Mouse (Mus musculus) forebrain, embryonic 13.5 days (tissue): ENCODE measurements around the gene Shisa6. TPM values are rescaled to one million over a fixed set of nuclear protein-coding genes. Genes with fewer than 3 reads are reported as not detected.

Experiments
- ATAC-seq: fragments of 200-750 bp; cut with Nextera tagmentation; 2 replicates; pipeline ENCODE4 v1.8.0; 2017
- H3K27ac ChIP-seq: fragments of 300-500 bp; sonication (generic); 2 replicates; pipeline ENCODE4 v1.5.1; 2015; ENCODE audit warnings: inconsistent platforms, mild to moderate bottlenecking, moderate library complexity
- H3K27me3 ChIP-seq: fragments of 300-500 bp; sonication (generic); 2 replicates; pipeline ENCODE4 v1.6.1; 2015; ENCODE audit warnings: mild to moderate bottlenecking, inconsistent platforms
- H3K36me3 ChIP-seq: fragments of 300-500 bp; sonication (generic); 2 replicates; pipeline ENCODE4 v1.6.1; 2015; ENCODE audit warnings: mild to moderate bottlenecking, inconsistent platforms; ENCODE audit not compliant: poor library complexity, severe bottlenecking
- H3K4me1 ChIP-seq: fragments of 300-500 bp; sonication (generic); 2 replicates; pipeline ENCODE4 v1.6.1; 2015; ENCODE audit warnings: inconsistent platforms
- H3K4me2 ChIP-seq: fragments of 300-500 bp; sonication (generic); 2 replicates; pipeline ENCODE4 v1.6.1; 2015; ENCODE audit warnings: inconsistent platforms, mild to moderate bottlenecking, moderate library complexity
- H3K4me3 ChIP-seq: fragments of 300-500 bp; sonication (generic); 2 replicates; pipeline ENCODE4 v1.5.1; 2015; ENCODE audit warnings: mild to moderate bottlenecking, inconsistent platforms
- H3K9ac ChIP-seq: fragments of 300-500 bp; sonication (generic); 2 replicates; pipeline ENCODE4 v1.6.1; 2015; ENCODE audit warnings: mild to moderate bottlenecking, inconsistent platforms
- H3K9me3 ChIP-seq: fragments of 300-500 bp; sonication (generic); replicated peaks from 2 replicates; pipeline ENCODE4 v1.6.1; 2016; ENCODE audit warnings: inconsistent platforms
- WGBS: fragments of 180-500 bp; shearing (Covaris S2); methylation state at CpG from one replicate; pipeline ENCODE4 v1.1.7; 2015; 5-methylcytosine and 5-hydroxymethylcytosine counted together
- polyA plus RNA-seq: library from polyadenylated mRNA; unstranded; fragments of >200 nt; fragmentation: Nextera tagmentation; extraction: Ambion mirVana; gene quantifications from 2 replicates; pipeline ENCODE4 v1.2.1, GENCODE M21; 2015

Gene Shisa6
- 1.5 and 1.7 TPM in 2 replicates for polyA plus RNA-seq

GRCm38 (mm10) chr11:66525371-66526045 lies at the start of gene Shisa6:
Gene Shisa6, minus strand, starts transcription at chr11:66525964.
- Histone ChIP-seq H3K9me3 (no peaks in the 10 kb centered on the region), H3K36me3 (no peaks in the 10 kb centered on the region), H3K9ac (peak within 1 kb of the TSS; percentile 72), H3K27me3 (peaks cover 79% of the 10 kb centered on the region), H3K4me3 (peak within 1 kb of the TSS; percentile 67), H3K4me2 (peak within 1 kb of the TSS; percentile 91), H3K27ac (peak within 1 kb of the TSS; percentile 19), H3K4me1 (peaks cover 31% of the 10 kb centered on the region)
- peak; percentile 77 for ATAC-seq
- WGBS, result under 1% methylated on average over 60 of the region's 89 CpGs

- Histone ChIP-seq H3K27me3 (no peaks in the 10 kb centered on the region), H3K4me1 (peaks cover 5% of the 10 kb centered on the region; the same call in 1 of the 2 replicates), H3K9ac (no peak overlapping the region), H3K4me2 (no peak overlapping the region), H3K9me3 (no peaks in the 10 kb centered on the region), H3K4me3 (no peak overlapping the region), H3K36me3 (no peaks in the 10 kb centered on the region), H3K27ac (no peak overlapping the region)
- 10% methylated on average over 2 of the region's 2 CpGs for WGBS
- ATAC-seq, result 0 out of 2 replicates have a peak, but pooled peaks have one; percentile 45
Observed at GRCm38 (mm10) chr11:66573888-66574287, 48.1 kb upstream of the Shisa6 start.

- Histone ChIP-seq H3K27me3 (peaks cover 17% of the 10 kb centered on the region; the same call in 1 of the 2 replicates), H3K4me2 (no peak overlapping the region), H3K4me1 (peaks cover 21% of the 10 kb centered on the region), H3K9me3 (no peaks in the 10 kb centered on the region), H3K9ac (no peak overlapping the region), H3K27ac (no peak overlapping the region), H3K4me3 (no peak overlapping the region), H3K36me3 (no peaks in the 10 kb centered on the region)
- WGBS, result 76% methylated on average over 4 of the region's 4 CpGs
- ATAC-seq, result no peak
Observed at GRCm38 (mm10) chr11:66569045-66569444, 43.3 kb upstream of the Shisa6 start.

GRCm38 (mm10) chr11:66568386-66568791 lies 42.6 kb upstream of the Shisa6 start:
- Histone ChIP-seq H3K4me3 (no peak overlapping the region), H3K4me1 (peaks cover 17% of the 10 kb centered on the region), H3K9me3 (no peaks in the 10 kb centered on the region), H3K27me3 (peaks cover 17% of the 10 kb centered on the region; the same call in 1 of the 2 replicates), H3K4me2 (no peak overlapping the region), H3K36me3 (no peaks in the 10 kb centered on the region), H3K9ac (no peak overlapping the region), H3K27ac (no peak overlapping the region)
- peak; percentile 62 for ATAC-seq
- WGBS, result 21% methylated on average over 4 of the region's 4 CpGs

GRCm38 (mm10) chr11:66567382-66567781 lies 41.6 kb upstream of the Shisa6 start:
- H3K4me3 ChIP-seq, result no peak overlapping the region
- ATAC-seq, result no peak
- H3K9ac ChIP-seq, result no peak overlapping the region
- no peaks in the 10 kb centered on the region for H3K36me3 ChIP-seq
- no peaks in the 10 kb centered on the region for H3K9me3 ChIP-seq
- H3K4me1 ChIP-seq, result peaks cover 17% of the 10 kb centered on the region
- H3K27me3 ChIP-seq, result peaks cover 17% of the 10 kb centered on the region; the same call in 1 of the 2 replicates
- H3K4me2 ChIP-seq, result peak overlapping the region; percentile 7; the same call in 1 of the 2 replicates
- H3K27ac ChIP-seq, result no peak overlapping the region
- WGBS, result 11% methylated on average over 10 of the region's 10 CpGs

GRCm38 (mm10) chr11:66562274-66562673 lies 36.5 kb upstream of the Shisa6 start:
- Histone ChIP-seq H3K4me3 (no peak overlapping the region), H3K9ac (no peak overlapping the region), H3K27me3 (peaks cover 9% of the 10 kb centered on the region; the same call in 1 of the 2 replicates), H3K4me2 (no peak overlapping the region), H3K4me1 (peaks cover 4% of the 10 kb centered on the region), H3K36me3 (no peaks in the 10 kb centered on the region), H3K27ac (no peak overlapping the region), H3K9me3 (no peaks in the 10 kb centered on the region)
- no peak for ATAC-seq
- 85% methylated on average over 7 of the region's 7 CpGs for WGBS

GRCm38 (mm10) chr11:66537820-66538219 lies 12.1 kb upstream of the Shisa6 start:
- Histone ChIP-seq H3K9ac (no peak overlapping the region), H3K4me1 (no peaks in the 10 kb centered on the region), H3K9me3 (no peaks in the 10 kb centered on the region), H3K4me3 (no peak overlapping the region), H3K27me3 (no peaks in the 10 kb centered on the region), H3K4me2 (no peak overlapping the region), H3K36me3 (no peaks in the 10 kb centered on the region), H3K27ac (no peak overlapping the region)
- WGBS, result 88% methylated on average over 1 of the region's 1 CpGs
- ATAC-seq, result no peak

GRCm38 (mm10) chr11:66535866-66536265 lies 10.1 kb upstream of the Shisa6 start:
- H3K27ac ChIP-seq, result no peak overlapping the region
- no peak overlapping the region for H3K4me2 ChIP-seq
- 83% methylated on average over 9 of the region's 9 CpGs for WGBS
- no peak overlapping the region for H3K9ac ChIP-seq
- H3K4me1 ChIP-seq, result no peaks in the 10 kb centered on the region
- H3K4me3 ChIP-seq, result no peak overlapping the region
- ATAC-seq, result no peak
- H3K36me3 ChIP-seq, result no peaks in the 10 kb centered on the region
- peaks cover 9% of the 10 kb centered on the region; the same call in 1 of the 2 replicates for H3K27me3 ChIP-seq
- no peaks in the 10 kb centered on the region for H3K9me3 ChIP-seq

- Histone ChIP-seq H3K4me1 (no peaks in the 10 kb centered on the region), H3K4me2 (no peak overlapping the region), H3K9ac (no peak overlapping the region), H3K36me3 (no peaks in the 10 kb centered on the region), H3K27ac (no peak overlapping the region), H3K9me3 (no peaks in the 10 kb centered on the region), H3K4me3 (no peak overlapping the region), H3K27me3 (peaks cover 14% of the 10 kb centered on the region; the same call in 1 of the 2 replicates)
- 26% methylated on average over 4 of the region's 4 CpGs for WGBS
- ATAC-seq, result no peak
Observed at GRCm38 (mm10) chr11:66535156-66535555, 9.4 kb upstream of the Shisa6 start.

GRCm38 (mm10) chr11:66534291-66534690 lies 8.5 kb upstream of the Shisa6 start:
- Histone ChIP-seq H3K36me3 (no peaks in the 10 kb centered on the region), H3K27me3 (peaks cover 22% of the 10 kb centered on the region; the same call in 1 of the 2 replicates), H3K4me3 (no peak overlapping the region), H3K9me3 (no peaks in the 10 kb centered on the region), H3K9ac (no peak overlapping the region), H3K4me2 (no peak overlapping the region), H3K4me1 (no peaks in the 10 kb centered on the region), H3K27ac (no peak overlapping the region)
- 42% methylated on average over 4 of the region's 4 CpGs for WGBS
- no peak for ATAC-seq

- Histone ChIP-seq H3K27ac (no peak overlapping the region), H3K4me3 (no peak overlapping the region), H3K9ac (no peak overlapping the region), H3K4me2 (0 out of 2 replicates have a peak overlapping the region, but pooled peaks have one; percentile 91), H3K9me3 (no peaks in the 10 kb centered on the region), H3K27me3 (peaks cover 81% of the 10 kb centered on the region), H3K36me3 (no peaks in the 10 kb centered on the region), H3K4me1 (peaks cover 24% of the 10 kb centered on the region)
- ATAC-seq, result no peak
Observed at GRCm38 (mm10) chr11:66528146-66528545, 2.4 kb upstream of the Shisa6 start.

- no peak overlapping the region for H3K9ac ChIP-seq
- H3K27ac ChIP-seq, result no peak overlapping the region
- peaks cover 89% of the 10 kb centered on the region for H3K27me3 ChIP-seq
- H3K36me3 ChIP-seq, result no peaks in the 10 kb centered on the region
- no peak for ATAC-seq
- H3K4me3 ChIP-seq, result 0 out of 2 replicates have a peak overlapping the region, but pooled peaks have one; percentile 4
- peak overlapping the region; percentile 91 for H3K4me2 ChIP-seq
- under 1% methylated on average over 5 of the region's 5 CpGs for whole genome bisulfite sequencing
- peaks cover 31% of the 10 kb centered on the region for H3K4me1 ChIP-seq
- H3K9me3 ChIP-seq, result no peaks in the 10 kb centered on the region
Observed at GRCm38 (mm10) chr11:66527343-66527742, 1.6 kb upstream of the Shisa6 start.
